Mouse (Mus musculus) brain, embryonic 18.5 days (tissue): ENCODE results near the gene Mthfr.
"Not testable (repeated sequence)": the region's sequence is repeated elsewhere in the genome, so short reads cannot be mapped to it uniquely, and the experiment has no call there.

ENCODE experiments used
- DNase-seq: peaks from one replicate; pipeline ENCODE4 v3.0.0-alpha.2; 2012; ENCODE audit warnings: low read depth, low spot score

The Mthfr gene

GRCm38 (mm10) chr4:148040029-148040830 lies 1.4 kb downstream of the Mthfr start:
- no peak for DNase-seq

GRCm38 (mm10) chr4:148040933-148041610 lies 2.2 kb downstream of the Mthfr start:
- no peak for DNase-seq

GRCm38 (mm10) chr4:148041611-148042191 lies 2.8 kb downstream of the Mthfr start:
- no peak for DNase-seq

- DNase-seq = not testable (repeated sequence)
Observed at GRCm38 (mm10) chr4:148043327-148043726, 4.5 kb downstream of the Mthfr start.

GRCm38 (mm10) chr4:148044113-148044512 lies 5.2 kb downstream of the Mthfr start:
- DNase-seq = no peak

- DNase-seq = no peak
Observed at GRCm38 (mm10) chr4:148046450-148047031, 7.7 kb downstream of the Mthfr start.

GRCm38 (mm10) chr4:148050396-148050914 lies 11.6 kb downstream of the Mthfr start:
- not testable (repeated sequence) for DNase-seq

- no peak for DNase-seq
Observed at GRCm38 (mm10) chr4:148051046-148051776, 12.3 kb downstream of the Mthfr start.

- DNase-seq = no peak
Observed at GRCm38 (mm10) chr4:148051886-148052285, 13.0 kb downstream of the Mthfr start.

- no peak for DNase-seq
Observed at GRCm38 (mm10) chr4:148052976-148053375, 14.1 kb downstream of the Mthfr start.

- no peak for DNase-seq
Observed at GRCm38 (mm10) chr4:148053417-148053920, 14.6 kb downstream of the Mthfr start.

- DNase-seq = no peak
Observed at GRCm38 (mm10) chr4:148054961-148055695, 16.3 kb downstream of the Mthfr start.

GRCm38 (mm10) chr4:148056246-148056645 lies 17.4 kb downstream of the Mthfr start:
- DNase-seq = no peak

- no peak for DNase-seq
Observed at GRCm38 (mm10) chr4:148056801-148057200, 17.9 kb downstream of the Mthfr start.

GRCm38 (mm10) chr4:148057661-148058209 lies 18.9 kb downstream of the Mthfr start:
- no peak for DNase-seq

- DNase-seq = no peak
Observed at GRCm38 (mm10) chr4:148058218-148058819, 19.4 kb downstream of the Mthfr start.

GRCm38 (mm10) chr4:148058993-148059392 lies 20.1 kb downstream of the Mthfr start:
- DNase-seq = no peak

GRCm38 (mm10) chr4:148060120-148061085 lies 21.5 kb downstream of the Mthfr start:
- DNase-seq = no peak
